Comparison of ENCODE assay signal across 9 mouse cellular contexts in the genomic region with DNA sequence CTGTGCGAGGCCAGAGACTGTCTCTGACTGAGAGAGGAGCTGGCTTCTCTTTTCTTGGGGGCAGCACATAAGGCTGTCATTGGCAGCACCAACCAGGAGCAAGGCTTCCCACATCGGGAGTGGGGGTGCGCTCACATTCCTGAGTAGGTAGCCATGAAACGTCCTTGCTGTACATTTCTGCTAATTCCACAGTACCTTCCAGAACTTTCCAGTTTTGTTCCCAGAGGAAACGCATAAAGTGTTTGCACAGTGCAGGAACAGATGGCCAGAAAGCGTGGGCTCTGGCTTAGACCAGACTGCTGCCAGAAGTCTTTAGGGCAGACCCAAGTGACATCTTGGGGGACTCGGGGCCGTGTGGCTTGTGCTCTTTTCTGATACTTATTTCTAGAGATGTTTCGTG. TPM values are rescaled to one million over a fixed set of nuclear protein-coding genes. Genes with fewer than 3 reads are reported as not detected.
DNase-seq lines count a peak whose midpoint lies in the region; ATAC-seq lines count a peak whose summit lies in the region.
"Had no signal": no experiment of that assay in that cellular context is flagged by ENCODE, and none has a peak within 500 bp of the region (broad histone marks: within the 10 kb centered on the region; RNA-seq: fewer than 3 reads in every experiment).

No protein-coding gene starts in this region.

- peak overlapping the region; percentile 49 for H3K27ac ChIP-seq in heart, embryonic 10.5 days
- peak overlapping the region; percentile 49 for H3K27ac ChIP-seq in midbrain, embryonic 10.5 days (replicated peaks)
- H3K27ac ChIP-seq in midbrain, embryonic 14.5 days (replicated peaks; ENCODE audit: low read depth, low read length) = no peak overlapping the region
- H3K27ac ChIP-seq in intestine, embryonic 15.5 days = peak overlapping the region; percentile 84
- peak overlapping the region; percentile 70 for H3K27ac ChIP-seq in stomach, embryonic 16.5 days (ENCODE audit: low read length)

- no peak overlapping the region for H3K9ac ChIP-seq in midbrain, embryonic 14.5 days (replicated peaks; ENCODE audit: low read length)
- no peak overlapping the region for H3K9ac ChIP-seq in intestine, embryonic 15.5 days
- H3K9ac ChIP-seq in stomach, embryonic 16.5 days (ENCODE audit: low read length) = peak overlapping the region; percentile 30

- no peaks in the 10 kb centered on the region for H3K36me3 ChIP-seq in heart, embryonic 10.5 days
- no peaks in the 10 kb centered on the region for H3K36me3 ChIP-seq in midbrain, embryonic 10.5 days
- H3K36me3 ChIP-seq in midbrain, embryonic 14.5 days (ENCODE audit: control insufficient read depth, insufficient read depth, low read length) = peaks cover 23% of the 10 kb centered on the region; the same call in 1 of the 2 replicates
- H3K36me3 ChIP-seq in intestine, embryonic 15.5 days = no peaks in the 10 kb centered on the region
- no peaks in the 10 kb centered on the region for H3K36me3 ChIP-seq in stomach, embryonic 16.5 days (ENCODE audit: control insufficient read depth, insufficient read depth, low read length)

- no peaks in the 10 kb centered on the region for H3K27me3 ChIP-seq in heart, embryonic 10.5 days (ENCODE audit: insufficient read depth, poor library complexity, severe bottlenecking)
- H3K27me3 ChIP-seq in midbrain, embryonic 10.5 days (ENCODE audit: low read depth, poor library complexity, severe bottlenecking) = no peaks in the 10 kb centered on the region
- H3K27me3 ChIP-seq in midbrain, embryonic 14.5 days (ENCODE audit: control insufficient read depth, insufficient read depth, low read length) = no peaks in the 10 kb centered on the region
- H3K27me3 ChIP-seq in intestine, embryonic 15.5 days (replicated peaks) = no peaks in the 10 kb centered on the region
- H3K27me3 ChIP-seq in stomach, embryonic 16.5 days (ENCODE audit: control insufficient read depth, insufficient read depth, low read length) = no peaks in the 10 kb centered on the region

- H3K9me3 ChIP-seq in heart, embryonic 10.5 days = no peaks in the 10 kb centered on the region
- H3K9me3 ChIP-seq in midbrain, embryonic 10.5 days (replicated peaks) = no peaks in the 10 kb centered on the region
- H3K9me3 ChIP-seq in midbrain, embryonic 14.5 days (ENCODE audit: control insufficient read depth, low read length) = no peaks in the 10 kb centered on the region
- no peaks in the 10 kb centered on the region for H3K9me3 ChIP-seq in intestine, embryonic 15.5 days
- H3K9me3 ChIP-seq in stomach, embryonic 16.5 days (replicated peaks; ENCODE audit: control insufficient read depth, low read length) = no peaks in the 10 kb centered on the region

- intact Hi-C loops in heart, postnatal 25 days (cut with DNase I) = no loop called here

- 76% methylated on average over 9 of the region's 9 CpGs for WGBS in heart, embryonic 10.5 days
- WGBS in midbrain, embryonic 10.5 days = 83% methylated on average over 9 of the region's 9 CpGs
- WGBS in midbrain, embryonic 14.5 days = 78% methylated on average over 9 of the region's 9 CpGs
- WGBS in intestine, embryonic 15.5 days = 59% methylated on average over 9 of the region's 9 CpGs
- 63% methylated on average over 9 of the region's 9 CpGs for WGBS in stomach, embryonic 16.5 days

- no peak overlapping the region for H3K4me2 ChIP-seq in midbrain, embryonic 14.5 days (ENCODE audit: low read length)
- peak overlapping the region; percentile 46 for H3K4me2 ChIP-seq in intestine, embryonic 15.5 days (replicated peaks)
- H3K4me2 ChIP-seq in stomach, embryonic 16.5 days (ENCODE audit: low read depth, low read length) = peak overlapping the region; percentile 34; the same call in 1 of the 2 replicates

- DNase-seq in heart, embryonic 10.5 days (ENCODE audit: low spot score) = no peak
- DNase-seq in heart, postnatal 25 days (ENCODE audit: low spot score) = no peak
- no peak for DNase-seq in midbrain, embryonic 10.5 days (ENCODE audit: low spot score)
- no peak for DNase-seq in midbrain, embryonic 14.5 days
- DNase-seq in urinary bladder, postnatal 4 days (ENCODE audit: low spot score in 2 of 2) = no peak
- DNase-seq in yolk sac, embryonic 10.5 days (ENCODE audit: low spot score) = no peak
- DNase-seq: adrenal gland, adult 8-10 months had no signal

- H3K4me3 ChIP-seq in heart, embryonic 10.5 days = peak overlapping the region; percentile 5; the same call in 1 of the 2 replicates
- H3K4me3 ChIP-seq in midbrain, embryonic 10.5 days = no peak overlapping the region
- H3K4me3 ChIP-seq in midbrain, embryonic 14.5 days (replicated peaks; ENCODE audit: low read depth, low read length) = no peak overlapping the region
- 0 out of 2 replicates have a peak overlapping the region, but pooled peaks have one; percentile 11 for H3K4me3 ChIP-seq in intestine, embryonic 15.5 days (replicated peaks)
- no peak overlapping the region for H3K4me3 ChIP-seq in stomach, embryonic 16.5 days (replicated peaks; ENCODE audit: low read length)

- H3K4me1 ChIP-seq in heart, embryonic 10.5 days = peaks cover 53% of the 10 kb centered on the region
- peaks cover 33% of the 10 kb centered on the region for H3K4me1 ChIP-seq in midbrain, embryonic 10.5 days
- H3K4me1 ChIP-seq in midbrain, embryonic 14.5 days (ENCODE audit: control insufficient read depth, insufficient read depth, low read length) = no peaks in the 10 kb centered on the region
- H3K4me1 ChIP-seq in intestine, embryonic 15.5 days (replicated peaks) = peaks cover 33% of the 10 kb centered on the region
- peaks cover 31% of the 10 kb centered on the region for H3K4me1 ChIP-seq in stomach, embryonic 16.5 days (ENCODE audit: control insufficient read depth, insufficient read depth, low read length)

- ATAC-seq in midbrain, embryonic 14.5 days (ENCODE audit: low FRiP score, low TSS enrichment) = no peak
- ATAC-seq in intestine, embryonic 15.5 days = no peak
- no peak for ATAC-seq in stomach, embryonic 16.5 days (ENCODE audit: insufficient read depth, low FRiP score)

RNA-seq across cellular contexts. Expression of a gene that starts 34.0 kb away (rescaled TPM):
- 77.0 and 87.4 TPM in 2 replicates for polyA plus RNA-seq in heart, embryonic 10.5 days (2016; fragmentation: Nextera tagmentation; extraction: Ambion mirVana)
- total RNA-seq in heart, postnatal 25 days (2021) = 10 to 100 TPM; 13.5 to 15.5 TPM
- 118 and 120 TPM in 2 replicates for polyA plus RNA-seq in midbrain, embryonic 10.5 days (2016; fragmentation: Nextera tagmentation; extraction: Ambion mirVana)
- 74.1 and 85.6 TPM in 2 replicates for polyA plus RNA-seq in midbrain, embryonic 14.5 days (2014; fragmentation: Nextera tagmentation; extraction: Ambion mirVana)
- 64.1 and 74.9 TPM in 2 replicates for polyA plus RNA-seq in intestine, embryonic 15.5 days (2015; fragmentation: Nextera tagmentation; extraction: Ambion mirVana)
- 58.4 and 60.1 TPM in 2 replicates for polyA plus RNA-seq in stomach, embryonic 16.5 days (2015; fragmentation: Nextera tagmentation; extraction: Ambion mirVana)

Comparison
In these comparisons a context has a peak if more than half of its experiments do, and no peak if none do; other contexts are left out.
1. H3K4me3 ChIP-seq: peak in heart, embryonic 10.5 days (single experiment) and intestine, embryonic 15.5 days (single experiment); none in midbrain, embryonic 10.5 days (single experiment), midbrain, embryonic 14.5 days (single experiment) and stomach, embryonic 16.5 days (single experiment).